Mouse (Mus musculus): Measurements from ENCODE around the gene Zfp36.
A peak's percentile ranks its signal among the peaks of the same experiment; 100 is the strongest.

Gene Zfp36

GRCm38 (mm10) chr7:28383606-28384005, 3.6 kb upstream of the Zfp36 start:
- DNase-seq: no peak

- DNase-seq: peak; percentile 71
Measured at GRCm38 (mm10) chr7:28382981-28383396, 2.9 kb upstream of the Zfp36 start.

GRCm38 (mm10) chr7:28382347-28382951, 2.4 kb upstream of the Zfp36 start:
- DNase-seq: no peak

GRCm38 (mm10) chr7:28381938-28382337, 1.9 kb upstream of the Zfp36 start:
- peak; percentile 87 for DNase-seq

- peak; percentile 75 for DNase-seq
Measured at GRCm38 (mm10) chr7:28381017-28381790, 1.2 kb upstream of the Zfp36 start.

GRCm38 (mm10) chr7:28378769-28379651, 1.0 kb downstream of the Zfp36 start:
- peak; percentile 98 for DNase-seq

GRCm38 (mm10) chr7:28378066-28378690, 1.9 kb downstream of the Zfp36 start:
- DNase-seq: peak; percentile 86

- DNase-seq: peak; percentile 68
Measured at GRCm38 (mm10) chr7:28377190-28378065, 2.6 kb downstream of the Zfp36 start.

- peak; percentile 92 for DNase-seq
Measured at GRCm38 (mm10) chr7:28376011-28376771, 3.9 kb downstream of the Zfp36 start.

GRCm38 (mm10) chr7:28375176-28375921, 4.7 kb downstream of the Zfp36 start:
- peak; percentile 91 for DNase-seq

- DNase-seq: no peak
Measured at GRCm38 (mm10) chr7:28374647-28375046, 5.4 kb downstream of the Zfp36 start.

GRCm38 (mm10) chr7:28373891-28374495, 6.1 kb downstream of the Zfp36 start:
- DNase-seq: no peak

- peak; percentile 80 for DNase-seq
Measured at GRCm38 (mm10) chr7:28373131-28373581, 6.9 kb downstream of the Zfp36 start.

GRCm38 (mm10) chr7:28372251-28373108, 7.6 kb downstream of the Zfp36 start, which contains the start of gene Plekhg2:
Gene Plekhg2 (minus strand): TSS chr7:28372599.
- peak; percentile 99 for DNase-seq

- peak; percentile 44 for DNase-seq
Measured at GRCm38 (mm10) chr7:28371514-28371989, 8.5 kb downstream of the Zfp36 start.

GRCm38 (mm10) chr7:28370977-28371513, 9.0 kb downstream of the Zfp36 start:
- no peak for DNase-seq

- no peak for DNase-seq
Measured at GRCm38 (mm10) chr7:28370051-28370450, 10.0 kb downstream of the Zfp36 start.

GRCm38 (mm10) chr7:28368276-28368920, 11.7 kb downstream of the Zfp36 start:
- no peak for DNase-seq

All from kidney, adult 18-20 months (tissue).